Mouse (Mus musculus) kidney, postnatal 25 days (tissue): ENCODE results near the gene Mrpl27.
"Not testable (repeated sequence)": the region's sequence is repeated elsewhere in the genome, so short reads cannot be mapped to it uniquely, and the experiment has no call there.

Experiments
- DNase-seq, 2 experiments: peaks; one replicate each; pipeline ENCODE4 v3.0.0; 2021; ENCODE audit warnings: mixed read lengths in 2 of 2

Mrpl27 gene

DNA sequence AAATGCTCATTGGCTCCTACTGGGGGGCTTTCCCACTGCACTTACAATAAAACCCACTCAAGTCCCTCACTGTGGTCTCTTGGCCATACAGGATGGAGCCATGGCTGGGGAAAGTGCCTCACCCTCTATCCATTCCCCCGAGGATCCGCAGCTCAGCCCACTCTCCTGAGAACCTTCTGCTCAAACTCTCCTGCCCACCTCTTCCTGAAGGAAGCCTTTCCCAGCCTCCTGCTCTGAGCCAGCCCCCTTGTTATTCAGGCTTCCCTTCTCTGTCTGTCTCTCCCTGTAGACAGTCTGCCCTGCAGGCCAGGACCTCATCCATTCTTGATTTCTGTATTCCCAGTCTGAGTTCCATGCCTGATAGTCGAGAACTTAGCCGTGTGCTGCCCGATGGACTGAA is 21.4 kb downstream of the Mrpl27 start:
- DNase-seq = no peak

DNA sequence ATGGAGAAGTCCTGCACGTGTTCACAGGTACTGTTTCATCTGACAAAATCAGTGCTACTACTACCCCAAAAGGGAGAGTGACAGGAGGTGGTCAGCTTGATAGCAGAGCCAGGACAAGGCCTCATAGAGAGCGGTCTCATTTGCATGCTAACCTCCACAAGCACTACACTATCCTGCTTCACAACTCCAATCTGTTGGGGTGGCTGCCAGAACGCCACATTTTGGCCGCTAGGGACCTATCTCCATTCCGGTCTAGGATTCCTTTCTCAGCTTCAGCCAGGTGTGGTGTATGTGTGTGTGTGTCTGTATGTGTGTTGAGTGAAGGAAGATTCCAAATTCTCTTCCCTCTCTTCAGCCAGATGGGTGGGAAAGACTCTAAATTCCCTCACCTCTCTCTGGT is 21.9 kb downstream of the Mrpl27 start:
- DNase-seq = peak in 1 of 2 experiments; percentile 43

DNA sequence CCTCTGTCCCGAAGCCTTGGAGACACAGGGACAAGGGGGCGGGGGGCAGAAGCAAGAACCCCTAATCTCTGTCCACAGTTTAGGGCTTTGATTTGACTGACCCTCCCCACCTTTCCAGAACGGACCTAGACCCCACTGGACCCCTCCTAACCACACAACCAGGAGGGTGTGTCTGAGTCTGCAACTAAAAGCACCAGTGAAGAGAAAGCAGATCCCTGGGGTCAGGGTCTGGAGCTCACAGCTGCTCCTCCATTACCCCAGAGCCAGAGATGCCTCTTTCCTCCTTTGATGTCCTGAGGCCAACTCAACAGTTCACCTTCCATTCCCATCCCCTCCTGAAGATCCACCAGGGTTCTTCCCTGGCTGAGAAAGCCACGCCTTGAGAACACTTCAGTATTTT is 22.7 kb downstream of the Mrpl27 start:
- no peak for DNase-seq

DNA sequence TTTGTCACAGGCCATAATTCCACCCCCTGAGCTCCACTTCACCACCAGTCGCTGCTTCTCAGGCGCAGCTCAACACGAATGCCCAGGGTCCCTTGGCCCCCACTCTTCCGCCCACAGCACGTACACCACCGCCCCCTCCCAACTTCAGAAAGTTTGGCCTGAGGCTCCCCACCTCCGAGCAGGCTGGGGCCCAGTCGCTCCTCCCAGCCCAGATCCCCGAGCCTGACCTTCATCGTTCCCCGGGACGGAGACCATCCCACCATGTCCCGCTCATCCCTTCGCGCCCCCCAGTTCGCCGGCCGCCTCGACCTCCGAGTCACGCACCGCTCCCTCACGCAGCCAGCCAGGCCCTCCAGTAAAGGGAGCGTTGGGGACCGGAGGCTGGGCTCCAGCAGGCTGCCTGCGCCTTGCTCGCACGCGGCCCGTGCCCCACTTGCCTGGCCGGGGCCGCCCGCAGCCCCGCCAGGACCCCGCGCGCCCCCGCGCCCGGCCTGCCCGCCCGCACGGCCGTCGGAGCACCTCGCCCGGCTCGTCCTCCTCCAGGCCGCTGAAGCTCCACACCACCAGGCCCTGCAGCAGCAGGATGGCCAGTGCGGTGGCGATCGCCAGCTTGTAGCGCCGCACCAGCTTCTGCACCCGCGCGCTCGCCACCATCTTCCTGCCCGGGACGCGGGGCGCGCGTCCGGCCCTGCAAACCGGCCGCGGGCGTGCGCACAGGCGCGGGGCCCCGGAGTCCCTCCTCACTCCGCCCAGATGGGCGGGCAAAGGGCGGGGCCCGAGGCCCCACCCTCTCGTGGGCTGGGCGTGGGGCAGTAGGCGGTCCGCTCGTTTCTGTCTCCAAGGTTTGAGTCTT is 23.4 kb downstream of the Mrpl27 start, which contains the start of gene Xylt2:
TSS of gene Xylt2 (minus strand) at position 762 of the 853 bp plus-strand sequence.
- peak; percentile 89 to 95 for DNase-seq

DNA sequence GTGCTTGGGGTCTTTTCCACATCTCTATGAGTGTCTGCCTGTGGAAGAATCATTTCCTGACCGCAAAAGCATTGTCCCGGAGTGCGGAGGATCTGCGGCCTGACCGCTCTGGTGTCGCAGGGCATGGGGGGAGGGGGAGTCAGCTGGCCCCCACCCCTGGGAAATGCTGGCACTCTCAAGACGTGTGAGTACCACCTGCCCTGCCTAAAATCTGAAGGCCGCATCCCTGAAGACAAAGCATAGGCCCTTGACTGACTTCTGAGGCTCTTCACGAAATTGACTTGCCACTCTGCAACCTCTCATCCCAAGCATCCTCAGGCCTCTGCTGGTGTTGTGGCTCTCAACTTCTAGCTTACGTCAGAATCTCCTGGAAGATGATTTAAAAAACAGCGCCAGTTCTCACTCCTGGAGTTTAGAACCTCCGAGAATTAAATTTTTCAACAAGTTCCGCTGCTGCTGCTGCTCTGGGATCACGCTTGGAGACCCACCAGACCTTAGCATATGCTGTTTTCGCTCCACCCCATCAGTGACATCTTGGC is 24.1 kb downstream of the Mrpl27 start:
- no peak for DNase-seq

DNA sequence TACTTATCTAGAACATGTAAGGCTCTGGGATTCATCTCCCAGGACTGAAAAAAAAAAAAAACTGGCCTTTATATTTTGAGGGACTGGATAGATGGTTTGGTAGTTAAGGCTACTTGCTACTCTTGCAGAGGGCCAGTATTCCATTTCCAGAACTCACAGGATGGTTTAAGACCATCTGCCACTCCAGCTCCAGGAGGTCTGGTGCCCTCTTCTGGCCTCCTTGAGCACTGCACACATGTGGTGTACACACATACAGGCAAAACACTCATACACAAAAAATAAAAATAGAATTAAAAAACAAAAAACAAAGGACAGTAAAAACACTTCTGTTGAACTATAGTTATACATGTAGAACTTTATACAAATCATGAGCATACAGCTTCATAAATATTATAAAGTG is 27.1 kb downstream of the Mrpl27 start:
- DNase-seq = no peak

DNA sequence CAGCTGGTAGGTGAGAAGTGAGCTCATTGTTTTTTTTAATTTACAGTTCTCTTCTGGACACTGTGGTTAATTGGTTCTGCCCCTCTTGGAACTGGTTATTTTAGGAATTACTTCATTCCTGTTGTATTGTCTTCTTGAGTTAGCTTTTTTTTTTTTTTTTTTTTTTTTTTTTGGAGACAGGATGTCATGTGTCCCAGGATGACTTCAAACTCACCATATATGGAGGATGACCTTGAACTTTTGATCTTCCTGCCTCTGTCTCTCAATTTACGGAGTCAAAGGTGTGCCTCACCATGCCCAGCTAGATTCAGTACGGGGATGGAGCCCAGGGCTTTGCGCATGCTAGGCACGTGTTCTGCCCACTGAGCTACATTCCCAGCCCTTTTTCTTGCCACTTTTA is 28.1 kb downstream of the Mrpl27 start:
- no peak for DNase-seq

DNA sequence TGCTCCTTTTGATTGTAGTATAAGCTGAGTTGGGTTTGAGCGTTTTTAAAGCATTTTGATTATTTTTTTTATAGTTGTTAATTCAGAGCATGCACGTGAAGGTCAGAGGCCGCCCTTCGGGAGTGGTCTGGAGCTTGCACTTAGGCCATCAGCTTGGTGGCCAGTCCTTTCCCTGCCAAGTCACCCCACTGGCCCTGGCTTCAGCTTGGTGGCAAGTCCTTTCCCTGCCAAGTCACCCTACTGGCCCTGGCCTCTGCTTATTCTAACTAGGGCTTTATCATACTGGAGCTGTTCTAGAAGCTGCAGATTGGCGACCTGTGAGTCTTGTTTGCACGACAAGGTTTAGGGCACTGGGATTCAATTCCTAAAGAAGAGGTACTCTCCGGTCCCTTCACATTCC is 28.9 kb downstream of the Mrpl27 start:
- no peak for DNase-seq

DNA sequence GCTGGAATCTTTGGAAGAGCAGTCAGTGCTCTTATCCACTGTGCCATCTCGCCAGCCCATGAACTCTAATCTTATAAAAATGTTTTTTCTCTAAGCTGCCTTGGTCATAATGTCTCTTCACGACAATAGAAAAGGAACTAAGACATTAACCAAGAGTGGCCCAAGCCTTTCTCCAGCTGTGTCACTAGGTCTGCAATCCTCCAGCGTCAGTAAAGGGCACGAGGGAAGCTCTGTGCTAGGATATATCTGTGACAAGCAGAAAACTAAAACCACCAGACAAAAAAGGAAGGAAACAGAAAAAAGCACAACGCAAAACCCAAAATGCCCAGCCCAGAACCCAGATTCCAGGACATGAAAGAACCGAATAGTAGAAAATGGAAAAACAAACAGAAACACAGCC is 33.6 kb downstream of the Mrpl27 start:
- no peak for DNase-seq

DNA sequence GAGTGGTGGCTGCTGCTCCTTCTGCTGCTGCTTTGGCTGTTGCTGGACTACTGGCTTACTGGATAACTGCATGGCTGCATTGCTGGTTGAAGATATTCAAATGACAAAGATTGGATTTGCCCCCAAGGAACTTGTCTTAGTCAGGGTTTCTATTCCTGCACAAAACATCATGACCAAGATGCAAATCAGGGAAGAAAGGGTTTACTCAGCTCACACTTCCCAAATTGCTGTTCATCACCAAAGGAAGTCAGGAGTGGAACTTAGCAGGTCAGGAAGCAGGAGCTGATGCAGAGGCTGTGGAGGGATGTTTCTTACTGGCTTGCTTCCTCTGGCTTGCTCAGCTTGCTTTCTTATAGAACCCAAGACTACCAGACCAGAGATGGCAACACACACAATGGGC is 38.9 kb downstream of the Mrpl27 start:
- not testable (repeated sequence) for DNase-seq

DNA sequence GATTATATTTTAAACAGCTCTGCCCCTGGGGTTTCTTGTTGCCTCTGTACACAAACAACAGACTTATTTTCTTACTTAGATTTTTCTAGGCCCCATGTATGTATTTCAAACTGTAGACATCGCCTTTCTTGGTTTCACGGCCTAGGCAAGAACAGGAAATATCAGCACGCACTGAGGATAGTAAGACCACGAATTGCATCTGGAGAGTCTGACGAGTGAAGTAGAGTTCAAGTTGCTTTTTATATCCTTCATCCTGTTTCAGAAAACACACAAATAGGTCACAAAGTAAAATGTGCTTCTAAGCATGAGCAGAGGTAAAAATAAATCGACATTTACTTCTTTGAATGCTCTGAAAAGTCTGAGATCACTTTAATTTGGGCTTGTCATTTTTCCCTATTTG is 41.9 kb downstream of the Mrpl27 start:
- no peak for DNase-seq

DNA sequence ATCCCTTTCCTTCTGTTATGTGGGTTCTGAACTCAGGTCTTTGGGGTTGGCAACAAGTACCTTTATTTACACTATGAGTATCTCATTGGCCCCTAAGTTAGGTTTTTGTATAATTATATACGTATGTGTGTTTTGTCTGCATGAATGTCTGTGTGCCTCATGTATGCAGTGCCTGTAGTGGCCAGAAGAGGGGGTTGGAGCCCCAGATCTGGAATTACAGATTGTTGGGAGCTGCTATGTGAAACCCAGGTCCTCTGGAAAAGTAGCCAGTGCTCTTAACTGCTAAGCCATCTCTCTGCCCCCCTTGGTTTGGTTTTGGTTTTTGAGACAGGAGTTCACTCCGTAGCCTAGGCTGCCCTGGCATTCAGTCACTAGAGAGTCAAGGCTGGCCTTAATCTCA is 43.6 kb downstream of the Mrpl27 start:
- DNase-seq = no peak

DNA sequence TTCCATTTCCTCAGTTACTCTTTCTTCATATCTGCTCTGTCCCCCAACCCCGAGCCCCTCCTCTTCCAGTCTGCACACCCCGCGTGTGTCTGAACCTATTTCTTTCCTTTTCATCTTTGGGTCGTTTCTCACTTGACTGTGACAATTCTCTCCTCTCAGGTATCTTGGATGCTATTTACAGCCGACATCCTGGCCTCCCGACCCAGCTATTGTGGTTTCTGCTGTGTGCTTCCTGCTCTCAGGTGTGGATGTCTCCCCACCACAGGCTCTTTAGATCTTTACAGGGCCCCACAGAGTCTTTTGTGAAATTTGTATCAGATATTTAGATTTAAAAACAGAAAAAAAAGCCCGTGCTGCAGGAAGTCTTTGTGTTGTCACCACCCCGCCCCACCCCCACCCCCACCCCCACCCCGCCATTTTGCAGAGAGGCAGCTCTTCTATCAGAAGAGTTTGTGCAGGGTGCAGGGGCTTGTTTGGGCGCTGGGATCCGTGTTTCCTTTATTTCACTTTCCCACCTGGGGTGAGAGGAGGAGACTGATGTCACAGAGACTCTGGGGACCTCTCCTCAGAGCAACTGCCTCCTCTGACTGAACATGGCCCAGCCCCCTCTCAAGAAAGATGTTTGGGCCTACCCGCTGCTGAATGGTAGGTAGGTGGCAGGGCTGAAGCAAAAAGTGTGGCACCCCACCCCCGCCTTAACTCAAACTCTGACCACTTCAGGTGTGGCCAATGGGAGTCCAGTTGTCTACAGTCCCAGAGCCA is 44.3 kb downstream of the Mrpl27 start:
- DNase-seq = no peak

DNA sequence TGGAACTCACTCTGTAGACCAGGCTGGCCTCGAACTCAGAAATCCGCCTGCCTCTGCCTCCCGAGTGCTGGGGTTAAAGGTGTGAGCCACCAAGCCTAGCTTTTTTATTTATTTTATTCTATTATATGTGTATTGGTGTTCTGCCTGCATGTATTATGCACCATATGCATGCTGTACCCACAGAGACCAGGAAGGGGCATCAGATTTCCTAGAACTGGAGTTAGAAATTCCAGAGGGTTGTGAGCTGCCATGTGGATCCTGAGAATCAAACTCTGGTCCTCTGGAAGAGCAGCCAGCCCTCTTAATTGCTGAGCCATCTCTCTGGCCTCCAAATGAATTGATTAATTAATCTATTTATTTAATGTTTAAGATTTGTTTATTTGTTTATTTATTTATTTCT is 45.8 kb downstream of the Mrpl27 start:
- DNase-seq = no peak

DNA sequence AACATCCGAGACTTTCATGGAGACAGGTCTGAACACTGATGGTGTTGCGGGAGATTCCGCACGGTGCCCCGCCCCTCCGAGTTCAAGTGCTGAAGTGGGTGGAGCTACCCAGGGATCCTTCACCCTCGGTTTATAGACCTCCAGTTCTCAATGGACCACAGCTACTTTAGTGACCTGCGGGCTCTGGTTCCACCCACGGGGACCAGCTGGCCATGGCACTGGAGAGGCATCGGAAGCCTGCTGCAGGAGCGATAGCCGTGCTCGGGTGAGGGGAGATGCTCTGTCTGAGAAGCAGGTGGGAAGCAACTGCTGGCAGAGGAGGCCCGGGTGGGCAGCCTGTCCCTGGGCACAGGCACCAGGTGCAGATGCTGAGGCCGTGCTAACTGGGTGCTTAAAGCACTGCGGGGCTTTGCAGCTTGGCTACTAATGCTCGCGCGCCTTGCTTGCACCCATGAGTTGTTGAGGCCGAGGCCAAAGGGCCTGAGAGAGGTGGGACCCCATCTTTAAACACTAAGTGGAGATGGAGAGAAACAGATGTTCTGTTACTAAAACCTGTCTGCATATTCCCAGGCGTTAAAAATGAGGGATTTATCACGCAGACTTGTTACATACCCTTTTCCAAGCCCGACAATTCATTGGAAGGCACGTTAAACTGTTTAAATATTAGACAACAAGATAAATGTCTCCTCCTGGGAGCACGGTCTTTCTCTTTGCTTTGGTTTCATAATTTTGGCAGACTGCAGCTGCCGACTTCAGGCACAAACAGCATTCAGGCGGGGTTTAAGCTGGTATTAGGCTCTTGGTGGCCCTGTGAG is 48.0 kb downstream of the Mrpl27 start:
- DNase-seq = peak in 1 of 2 experiments; percentile 5

DNA sequence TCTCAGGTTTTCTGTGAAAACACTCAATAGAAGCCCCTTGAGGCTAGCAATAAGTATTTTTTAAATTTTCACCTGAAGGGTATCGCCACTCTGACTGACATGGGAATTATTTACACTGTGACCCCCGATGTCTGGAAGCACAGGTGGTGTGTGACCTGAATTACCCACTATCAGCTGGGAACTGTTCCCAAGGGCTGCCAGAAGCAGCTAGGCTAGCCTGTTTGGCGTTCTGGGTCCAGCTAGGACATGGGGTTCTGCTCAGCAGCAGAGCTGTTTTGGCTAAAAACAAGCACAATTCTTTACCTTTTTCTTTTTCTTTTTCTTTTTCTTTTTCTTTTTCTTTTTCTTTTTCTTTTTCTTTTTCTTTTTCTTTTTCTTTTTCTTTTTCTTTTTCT is 48.6 kb downstream of the Mrpl27 start:
- DNase-seq = no peak

DNA sequence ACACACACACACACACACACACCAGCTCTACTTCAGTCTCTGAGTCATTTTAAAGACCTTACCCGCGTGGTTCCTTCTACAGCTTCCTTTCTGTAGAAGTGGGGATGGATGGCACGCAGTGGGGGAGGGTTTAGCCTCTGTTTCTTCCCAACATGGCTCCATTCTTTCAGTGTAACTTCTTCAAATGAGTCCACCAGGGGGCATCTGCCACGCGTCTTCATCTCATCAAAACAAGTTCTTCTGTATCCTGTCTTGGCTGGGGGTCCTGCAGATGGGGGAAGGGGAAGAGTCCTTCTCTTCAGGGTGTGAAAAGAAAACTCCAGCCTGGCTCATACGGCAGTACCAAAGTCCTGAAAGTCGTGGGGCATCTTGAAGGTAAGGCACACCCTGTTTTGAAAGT is 50.5 kb downstream of the Mrpl27 start:
- no peak for DNase-seq

DNA sequence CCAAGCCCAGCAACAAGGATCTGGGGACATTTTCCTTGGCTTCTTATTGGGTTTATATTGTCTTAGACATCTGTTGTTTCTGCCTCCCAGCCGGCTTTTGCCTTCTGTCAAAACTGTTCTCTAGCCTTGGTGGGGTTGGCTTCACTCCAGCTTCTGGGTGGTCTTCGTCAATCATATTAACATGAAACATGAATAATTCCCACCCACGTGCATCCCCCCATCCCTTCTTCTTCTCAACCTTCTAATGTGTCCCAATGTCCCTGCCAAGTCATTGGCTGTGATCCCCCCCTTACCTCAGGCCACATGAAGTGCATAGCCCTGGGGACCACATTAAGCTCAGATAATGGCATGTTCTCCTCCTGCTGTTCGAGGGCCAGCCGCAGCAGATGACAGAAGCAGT is 50.9 kb downstream of the Mrpl27 start, which contains the start of gene Gm11541:
TSS of gene Gm11541 (minus strand) at position 28 of the 400 bp plus-strand sequence.
- no peak for DNase-seq
